Mouse (Mus musculus) embryonic fibroblast, embryonic 13.5 days (primary cell): ENCODE measurements at regions not wholly inside any gene's neighbourhood (a gene's known extent, or its start where the extent isn't known, plus 50 kb on each side); places are given as distances from the start of the nearest gene placed in this dataset.

Experiments used
- CTCF ChIP-seq: IDR thresholded peaks from 2 replicates; pipeline ENCODE4 v1.5.1; 2011; ENCODE audit warnings: mild to moderate bottlenecking, control low read depth, low read length, moderate library complexity, borderline replicate concordance; ENCODE audit not compliant: insufficient read depth
- POLR2A ChIP-seq: IDR thresholded peaks from 2 replicates; pipeline ENCODE4 v1.6.1; 2011; ENCODE audit warnings: low read depth, mild to moderate bottlenecking, control low read depth, low read length, moderate library complexity

DNA sequence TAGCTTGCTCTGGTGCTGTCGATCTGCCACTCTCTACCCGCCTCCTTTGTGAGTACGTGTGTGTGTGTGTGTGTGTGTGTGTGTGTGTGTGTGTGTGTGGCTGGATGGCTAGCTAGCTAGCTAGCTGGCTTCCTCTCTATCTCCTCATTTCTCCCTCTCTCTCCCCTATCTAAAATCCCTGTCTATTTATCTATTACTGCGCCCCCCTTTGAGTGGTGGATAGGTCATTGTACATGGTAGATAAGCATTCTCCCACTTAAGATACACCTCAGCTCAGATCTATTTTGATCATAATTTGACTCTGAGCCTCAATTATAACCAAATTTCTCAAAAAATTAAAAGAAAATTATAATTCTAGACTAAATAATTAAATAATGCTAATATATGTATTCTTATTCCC is 99.4 kb downstream of the 4930544G11Rik start:
- no peak for TF ChIP-seq POLR2A
- TF ChIP-seq CTCF = no peak
